Mouse (Mus musculus) ES-Bruce4 (cell line): ENCODE measurements around the gene Gramd1b. TPM values are rescaled to one million over a fixed set of nuclear protein-coding genes. Genes with fewer than 3 reads are reported as not detected.

Experiments used
- H3K27ac ChIP-seq: 2 replicates; pipeline ENCODE4 v1.5.1; 2012; ENCODE audit warnings: low read length, inconsistent platforms; ENCODE audit not compliant: insufficient read depth
- H3K27me3 ChIP-seq: 2 replicates; pipeline ENCODE4 v1.6.1; 2012; ENCODE audit warnings: mild to moderate bottlenecking, low read length, inconsistent platforms; ENCODE audit not compliant: control insufficient read depth, poor library complexity, insufficient read depth, severe bottlenecking
- H3K36me3 ChIP-seq: 2 replicates; pipeline ENCODE4 v1.6.1; 2012; ENCODE audit warnings: inconsistent platforms, mild to moderate bottlenecking, low read length, moderate library complexity; ENCODE audit not compliant: control insufficient read depth, poor library complexity, insufficient read depth, severe bottlenecking
- H3K4me1 ChIP-seq: one replicate; pipeline ENCODE4 v1.8.1; 2011; ENCODE audit warnings: low read length; ENCODE audit not compliant: control insufficient read depth, insufficient read depth
- H3K4me3 ChIP-seq: 2 replicates; pipeline ENCODE4 v1.5.1; 2011; ENCODE audit warnings: low read depth, mild to moderate bottlenecking, low read length
- H3K9ac ChIP-seq: 2 replicates; pipeline ENCODE4 v1.6.1; 2012; ENCODE audit warnings: low read depth, mild to moderate bottlenecking, inconsistent platforms; ENCODE audit not compliant: poor library complexity, severe bottlenecking
- H3K9me3 ChIP-seq: replicated peaks from 2 replicates; pipeline ENCODE4 v1.6.1; 2012; ENCODE audit warnings: mild to moderate bottlenecking, low read length, inconsistent platforms; ENCODE audit not compliant: control insufficient read depth, poor library complexity, insufficient read depth, severe bottlenecking
- CTCF ChIP-seq: IDR thresholded peaks from one replicate; pipeline ENCODE4 v1.8.1; 2011; ENCODE audit warnings: low read depth, low read length
- EP300 ChIP-seq: IDR thresholded peaks from 2 replicates; pipeline ENCODE4 v1.6.1; 2011; ENCODE audit warnings: low read depth, low read length; ENCODE audit not compliant: insufficient read depth
- POLR2A ChIP-seq: IDR thresholded peaks from one replicate; pipeline ENCODE4 v1.8.1; 2011; ENCODE audit warnings: low read length; ENCODE audit not compliant: insufficient read depth
- polyA plus RNA-seq: library from polyadenylated mRNA; stranded (reverse); fragments of >200 nt; gene quantifications from 2 replicates; pipeline ENCODE4 v1.2.4, GENCODE M21; 2011; ENCODE audit warnings: low read depth; ENCODE audit not compliant: missing spikeins, insufficient read depth, insufficient read length

Gramd1b gene
- polyA plus RNA-seq, 1 experiment: 14.2 TPM

DNA sequence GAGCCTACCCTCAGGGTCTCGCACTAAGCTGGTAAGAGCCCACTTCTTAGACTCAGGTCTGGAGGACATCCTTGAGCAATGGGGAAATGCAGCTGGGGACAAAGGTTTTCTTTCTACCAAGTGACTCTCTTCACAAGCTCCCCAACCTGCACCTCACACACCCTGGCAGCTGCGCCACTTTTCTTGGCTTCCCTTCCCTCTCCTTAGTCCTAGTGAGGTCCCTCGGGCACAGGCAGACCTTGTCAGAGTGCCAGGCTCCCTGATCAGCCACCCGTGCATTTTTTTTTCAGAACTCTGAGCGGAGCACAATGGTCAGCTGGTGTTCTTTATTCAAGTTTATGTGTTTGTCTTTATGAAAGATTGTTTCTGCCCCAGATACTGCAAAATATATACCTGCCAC, 194.5 kb downstream of the Gramd1b start:
- no peak overlapping the region for H3K9ac ChIP-seq
- no peak overlapping the region for H3K4me3 ChIP-seq
- no peak overlapping the region; the same call in 1 of the 2 replicates for H3K27ac ChIP-seq
- H3K4me1 ChIP-seq: peaks cover 5% of the 10 kb centered on the region
- no peaks in the 10 kb centered on the region for H3K9me3 ChIP-seq
- H3K27me3 ChIP-seq: no peaks in the 10 kb centered on the region
- H3K36me3 ChIP-seq: no peaks in the 10 kb centered on the region
- TF ChIP-seq CTCF (no peak), POLR2A (no peak), EP300 (no peak)

DNA sequence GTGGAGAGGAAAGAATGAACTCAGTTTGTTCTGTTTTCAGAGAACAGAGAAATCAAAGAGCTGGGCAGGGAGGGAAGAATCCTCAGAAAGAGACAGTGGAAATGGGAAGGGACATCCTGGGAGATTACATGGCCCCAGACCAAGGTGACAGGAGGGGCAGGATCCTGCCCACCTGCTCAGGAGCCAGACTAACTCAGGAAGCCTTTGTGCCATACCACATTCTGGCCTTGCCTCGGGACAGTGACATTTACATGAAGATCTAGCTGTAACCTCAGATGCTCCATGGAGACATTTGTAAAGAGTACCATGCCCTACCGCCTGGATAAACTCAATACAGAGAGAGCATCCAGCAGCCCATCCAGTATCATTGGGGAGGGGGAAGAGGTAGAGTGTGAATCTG, 196.6 kb downstream of the Gramd1b start:
- no peaks in the 10 kb centered on the region for H3K9me3 ChIP-seq
- H3K27me3 ChIP-seq: no peaks in the 10 kb centered on the region
- H3K4me3 ChIP-seq: no peak overlapping the region
- no peak for TF ChIP-seq POLR2A
- peak overlapping the region; percentile 13; the same call in 1 of the 2 replicates for H3K27ac ChIP-seq
- no peaks in the 10 kb centered on the region for H3K36me3 ChIP-seq
- H3K9ac ChIP-seq: no peak overlapping the region
- peaks cover 5% of the 10 kb centered on the region for H3K4me1 ChIP-seq

DNA sequence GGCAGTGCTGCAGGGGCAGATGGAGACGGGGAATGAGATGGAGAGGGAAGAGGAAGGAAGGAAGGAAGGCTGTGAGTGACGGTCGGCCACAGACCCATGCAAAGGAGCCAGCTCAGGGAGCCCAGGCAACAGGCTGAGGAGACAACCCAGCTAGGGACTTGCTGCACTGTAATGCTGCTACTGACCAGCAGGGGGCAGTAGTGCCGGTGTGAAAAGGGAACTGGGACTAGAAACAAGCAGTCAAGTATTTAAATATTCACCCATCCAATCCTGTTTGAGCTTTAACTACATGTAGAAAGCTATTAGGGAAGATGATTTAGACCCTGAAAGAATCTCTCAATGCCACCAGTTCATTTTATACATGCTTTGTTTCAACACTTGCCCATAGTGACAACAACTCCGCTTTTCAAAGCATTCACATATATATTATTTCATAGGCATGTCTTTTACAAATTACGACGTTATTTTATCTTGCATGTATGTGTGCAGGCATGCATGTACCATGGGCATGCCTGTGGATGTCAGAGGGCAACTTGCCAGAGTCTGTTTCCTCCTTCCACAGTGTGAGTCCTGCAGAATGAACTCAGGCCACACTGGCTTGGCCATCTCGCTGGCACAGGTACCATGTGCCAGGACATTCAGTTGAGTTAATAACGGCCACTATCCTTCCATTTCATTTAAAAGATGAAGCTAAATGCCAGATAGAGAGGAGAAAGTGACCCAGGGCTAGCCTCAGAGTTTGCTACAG, 197.4 kb downstream of the Gramd1b start:
- peak overlapping the region; percentile 19 for H3K9ac ChIP-seq
- no peaks in the 10 kb centered on the region for H3K36me3 ChIP-seq
- TF ChIP-seq CTCF (peak; percentile 94), POLR2A (no peak), EP300 (no peak)
- H3K4me3 ChIP-seq: peak overlapping the region; percentile 66
- H3K27me3 ChIP-seq: no peaks in the 10 kb centered on the region
- H3K4me1 ChIP-seq: peaks cover 5% of the 10 kb centered on the region
- no peaks in the 10 kb centered on the region for H3K9me3 ChIP-seq
- peak overlapping the region; percentile 1 for H3K27ac ChIP-seq

DNA sequence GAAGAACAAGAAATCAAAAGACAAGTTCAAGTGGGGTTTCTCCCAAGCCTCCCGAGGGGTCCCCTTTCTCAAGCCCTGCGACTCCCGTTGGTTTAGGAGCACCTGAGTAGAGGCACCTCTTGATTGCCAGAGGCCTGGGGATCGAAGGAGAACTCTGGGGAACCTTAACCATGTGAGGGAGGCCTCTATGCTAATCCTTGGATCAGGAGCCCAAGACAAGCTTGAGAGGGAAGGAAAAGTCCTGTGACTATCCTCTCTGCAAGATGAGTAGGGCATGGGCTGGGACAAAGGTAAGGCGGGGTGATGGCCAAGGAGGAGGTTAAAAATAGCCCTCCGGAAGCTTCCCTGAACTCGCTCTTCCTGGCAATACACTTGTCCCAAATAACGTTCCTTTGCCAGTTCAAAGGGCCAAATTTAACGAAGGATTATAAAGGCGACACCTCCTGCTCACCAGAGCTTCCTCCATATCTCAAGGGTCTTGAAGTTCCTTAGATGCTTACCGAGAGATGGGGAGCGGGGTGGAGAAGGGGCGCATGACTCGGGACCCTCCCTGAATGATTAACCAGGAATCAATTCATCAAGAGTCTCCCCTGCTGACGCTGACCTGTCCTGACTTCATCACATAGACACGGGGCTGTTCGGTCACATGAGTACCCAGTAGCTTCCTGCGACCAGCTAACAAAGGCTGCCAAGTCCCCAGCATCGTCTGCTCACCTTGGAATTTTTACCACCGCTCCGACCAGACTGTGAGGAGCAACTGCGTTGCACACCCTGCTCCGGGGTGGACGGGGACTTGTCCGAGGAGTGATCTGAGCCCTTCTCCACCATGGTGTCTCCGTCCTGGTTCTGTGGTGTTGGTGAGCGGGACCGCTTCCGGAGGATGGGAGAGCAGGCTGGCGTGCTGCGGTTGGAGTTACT, 198.2 kb downstream of the Gramd1b start:
- no peaks in the 10 kb centered on the region for H3K27me3 ChIP-seq
- TF ChIP-seq POLR2A (no peak), CTCF (no peak), EP300 (0 out of 2 replicates have a peak, but pooled peaks have one; percentile 9)
- peak overlapping the region; percentile 66 for H3K4me3 ChIP-seq
- H3K27ac ChIP-seq: peak overlapping the region; percentile 1
- H3K9ac ChIP-seq: peak overlapping the region; percentile 19
- H3K4me1 ChIP-seq: peaks cover 5% of the 10 kb centered on the region
- no peaks in the 10 kb centered on the region for H3K36me3 ChIP-seq
- H3K9me3 ChIP-seq: no peaks in the 10 kb centered on the region

DNA sequence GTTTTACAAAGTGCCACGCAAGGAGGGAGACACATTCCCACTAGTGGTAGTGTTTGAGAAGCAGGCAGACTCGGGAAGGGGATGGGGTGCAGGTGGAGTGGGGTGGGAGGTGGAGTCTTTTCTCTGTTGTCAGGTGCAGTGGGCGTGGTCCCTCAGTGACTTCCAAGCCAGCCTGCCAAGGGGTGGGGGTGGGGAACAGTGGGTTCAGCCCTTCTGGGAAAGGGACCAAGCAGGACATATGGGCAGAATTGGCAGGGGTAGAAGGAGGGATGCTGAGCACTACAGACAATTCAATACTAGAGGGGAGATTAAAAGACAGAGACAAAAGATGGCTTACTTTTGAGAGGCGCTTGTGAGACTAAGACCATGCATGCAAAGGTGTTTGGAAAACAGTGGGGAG, 198.9 kb downstream of the Gramd1b start:
- Histone ChIP-seq H3K9me3 (no peaks in the 10 kb centered on the region), H3K27me3 (no peaks in the 10 kb centered on the region), H3K36me3 (no peaks in the 10 kb centered on the region), H3K9ac (peak overlapping the region; percentile 19; the same call in 1 of the 2 replicates), H3K27ac (0 out of 2 replicates have a peak overlapping the region, but pooled peaks have one; percentile 1), H3K4me1 (peaks cover 5% of the 10 kb centered on the region), H3K4me3 (no peak overlapping the region)
- no peak for TF ChIP-seq CTCF
- peak; percentile 52; the same call in 1 of the 2 replicates for TF ChIP-seq EP300
